Mouse (Mus musculus) kidney, adult 2 months (tissue): ENCODE results near the gene Arrdc4. TPM values are rescaled to one million over a fixed set of nuclear protein-coding genes. Genes with fewer than 3 reads are reported as not detected.

Source experiments
- DNase-seq: peaks from one replicate; pipeline ENCODE4 v3.0.0; 2021
- H3K27ac ChIP-seq: fragments of 200-500 bp; 2 replicates; pipeline ENCODE4 v1.5.1; 2012; ENCODE audit warnings: low read depth, low read length, control low read depth, inconsistent platforms; ENCODE audit not compliant: insufficient read depth
- H3K27me3 ChIP-seq: fragments of 200-500 bp; replicated peaks from 2 replicates; pipeline ENCODE4 v1.6.1; 2012; ENCODE audit warnings: mild to moderate bottlenecking, moderate library complexity, low read length, inconsistent platforms; ENCODE audit not compliant: control insufficient read depth, insufficient read depth
- H3K36me3 ChIP-seq: fragments of 200-500 bp; 2 replicates; pipeline ENCODE4 v1.6.1; 2012; ENCODE audit warnings: mild to moderate bottlenecking, moderate library complexity, low read length, inconsistent platforms; ENCODE audit not compliant: control insufficient read depth, insufficient read depth
- H3K4me1 ChIP-seq: fragments of 200-500 bp; 2 replicates; pipeline ENCODE4 v1.6.1; 2011; ENCODE audit warnings: low read length; ENCODE audit not compliant: control insufficient read depth, insufficient read depth
- H3K4me3 ChIP-seq: fragments of 200-500 bp; 2 replicates; pipeline ENCODE4 v1.5.1; 2011; ENCODE audit warnings: mild to moderate bottlenecking, low read depth, low read length, control low read depth; ENCODE audit not compliant: insufficient read depth
- CTCF ChIP-seq: fragments of 200-500 bp; conservative IDR thresholded peaks from 2 replicates; pipeline ENCODE4 v1.5.1; 2011; ENCODE audit warnings: low read depth, mild to moderate bottlenecking, control low read depth, low read length, moderate library complexity, mixed read lengths; ENCODE audit not compliant: insufficient read depth, insufficient read length
- POLR2A ChIP-seq: fragments of 200-500 bp; IDR thresholded peaks from one replicate; pipeline ENCODE4 v1.6.1; 2011; ENCODE audit warnings: low read depth, low read length, control low read depth
- WGBS: fragments of 180-500 bp; shearing (Covaris S2); methylation state at CpG from one replicate; pipeline ENCODE4 v1.1.7; 2018; 5-methylcytosine and 5-hydroxymethylcytosine counted together
- polyA plus RNA-seq: library from polyadenylated mRNA; depleted of rRNA; stranded (reverse); fragments of >200 nt; gene quantifications from 2 replicates; pipeline ENCODE4 v1.2.3, GENCODE M21; 2012

Arrdc4 gene
- polyA plus RNA-seq, 1 experiment = 6.8 TPM

GRCm38 (mm10) chr7:68759148-68759724 lies 10.2 kb upstream of the Arrdc4 start:
- DNase-seq = no peak
- WGBS = 80% methylated on average over 6 of the region's 6 CpGs
- Histone ChIP-seq H3K27me3 (no peaks in the 10 kb centered on the region), H3K27ac (no peak overlapping the region), H3K36me3 (no peaks in the 10 kb centered on the region), H3K4me3 (no peak overlapping the region), H3K4me1 (no peaks in the 10 kb centered on the region)
- TF ChIP-seq CTCF (no peak), POLR2A (no peak)

- DNase-seq = peak; percentile 30
- Histone ChIP-seq H3K4me3 (no peak overlapping the region), H3K4me1 (no peaks in the 10 kb centered on the region), H3K27me3 (no peaks in the 10 kb centered on the region), H3K36me3 (no peaks in the 10 kb centered on the region), H3K27ac (peak overlapping the region; percentile 23; the same call in 1 of the 2 replicates)
- TF ChIP-seq CTCF (no peak), POLR2A (no peak)
- 75% methylated on average over 6 of the region's 6 CpGs for WGBS
Observed at GRCm38 (mm10) chr7:68756656-68757204, 7.7 kb upstream of the Arrdc4 start.

- no peak for TF ChIP-seq CTCF
- no peak for TF ChIP-seq POLR2A
- no peak overlapping the region for H3K4me3 ChIP-seq
- peaks cover 5% of the 10 kb centered on the region; the same call in 1 of the 2 replicates for H3K4me1 ChIP-seq
- WGBS = 56% methylated on average over 8 of the region's 8 CpGs
- H3K27ac ChIP-seq = no peak overlapping the region
- DNase-seq = no peak
- no peaks in the 10 kb centered on the region for H3K36me3 ChIP-seq
- H3K27me3 ChIP-seq = no peaks in the 10 kb centered on the region
Observed at GRCm38 (mm10) chr7:68749919-68750318, 878 bp upstream of the Arrdc4 start.

DNA sequence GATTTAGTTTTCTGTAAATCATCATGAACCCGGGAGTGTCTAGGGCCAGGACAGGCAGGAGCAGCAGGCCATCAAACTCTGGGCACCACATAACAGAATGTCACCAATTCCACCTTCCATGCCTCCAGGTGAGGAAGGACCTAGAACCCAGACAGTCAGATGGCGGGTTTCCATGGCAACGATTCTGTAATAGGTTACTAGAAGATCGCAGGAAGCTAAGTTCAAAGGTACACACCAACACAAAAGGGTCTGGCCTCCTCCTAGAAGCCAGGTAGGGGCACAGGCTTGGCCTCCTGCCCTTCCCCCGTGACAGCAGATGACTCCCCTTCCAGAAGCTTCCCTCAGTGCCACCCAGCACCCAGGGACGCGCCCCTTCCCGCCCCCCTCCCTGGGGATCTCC lies 680 bp downstream of the Arrdc4 start:
- TF ChIP-seq POLR2A (no peak), CTCF (no peak)
- WGBS = 6% methylated on average over 8 of the region's 8 CpGs
- H3K4me3 ChIP-seq = peak overlapping the region; percentile 65
- H3K27me3 ChIP-seq = no peaks in the 10 kb centered on the region
- DNase-seq = peak; percentile 84
- H3K27ac ChIP-seq = peak overlapping the region; percentile 40
- peaks cover 5% of the 10 kb centered on the region; the same call in 1 of the 2 replicates for H3K4me1 ChIP-seq
- no peaks in the 10 kb centered on the region for H3K36me3 ChIP-seq

DNA sequence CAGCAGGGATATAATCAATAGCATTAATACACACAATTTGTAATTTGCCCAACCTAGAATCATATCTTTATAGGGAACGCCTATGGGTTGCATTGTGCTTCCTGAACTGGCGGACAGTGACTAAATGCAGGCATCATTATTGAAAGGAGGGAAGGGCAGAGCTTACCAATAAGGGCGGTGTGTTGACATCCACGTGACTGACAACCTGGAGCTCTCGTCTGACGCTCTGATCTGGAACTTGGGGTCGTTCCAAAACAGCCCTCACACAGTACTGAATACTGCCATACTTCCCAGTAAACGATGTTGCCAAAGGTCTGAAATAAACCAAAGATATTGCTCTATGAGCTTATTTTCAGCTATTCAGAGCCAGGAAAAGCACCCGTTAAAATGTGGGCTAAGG lies 4.4 kb downstream of the Arrdc4 start:
- no peak for DNase-seq
- peaks cover 5% of the 10 kb centered on the region; the same call in 1 of the 2 replicates for H3K4me1 ChIP-seq
- no peak for TF ChIP-seq CTCF
- TF ChIP-seq POLR2A = no peak
- H3K4me3 ChIP-seq = no peak overlapping the region
- no peaks in the 10 kb centered on the region for H3K27me3 ChIP-seq
- no peaks in the 10 kb centered on the region; the same call in none of the 2 replicates for H3K36me3 ChIP-seq
- H3K27ac ChIP-seq = no peak overlapping the region
- WGBS = 77% methylated on average over 9 of the region's 9 CpGs

DNA sequence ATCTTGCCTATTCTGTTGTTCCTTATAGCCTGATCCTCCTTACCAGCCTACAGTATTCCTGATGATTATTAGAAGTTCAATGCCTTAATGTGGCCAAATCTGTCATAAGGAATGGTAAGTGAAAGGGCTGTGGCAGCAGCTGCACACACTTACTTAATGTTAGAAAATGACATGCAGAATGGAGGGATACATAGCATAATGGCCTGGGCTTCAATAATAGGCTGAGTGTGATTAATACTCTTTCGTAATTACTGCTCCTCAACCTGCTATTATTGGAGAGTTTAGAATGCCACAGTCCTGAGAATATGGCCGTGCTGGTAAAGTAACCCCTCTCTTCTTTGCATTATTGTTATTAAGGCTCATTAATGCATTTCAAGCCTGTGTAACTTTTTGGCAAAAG lies 4.8 kb downstream of the Arrdc4 start:
- H3K27ac ChIP-seq = no peak overlapping the region
- DNase-seq = no peak
- WGBS = 93% methylated on average over 2 of the region's 2 CpGs
- no peak for TF ChIP-seq POLR2A
- no peak for TF ChIP-seq CTCF
- H3K27me3 ChIP-seq = no peaks in the 10 kb centered on the region
- H3K4me3 ChIP-seq = no peak overlapping the region
- H3K4me1 ChIP-seq = peaks cover 5% of the 10 kb centered on the region; the same call in 1 of the 2 replicates
- no peaks in the 10 kb centered on the region; the same call in none of the 2 replicates for H3K36me3 ChIP-seq

GRCm38 (mm10) chr7:68740763-68741162 lies 8.3 kb downstream of the Arrdc4 start:
- no peak overlapping the region for H3K27ac ChIP-seq
- no peak for DNase-seq
- peaks cover 4% of the 10 kb centered on the region for H3K36me3 ChIP-seq
- H3K4me3 ChIP-seq = no peak overlapping the region
- H3K27me3 ChIP-seq = no peaks in the 10 kb centered on the region
- WGBS = 93% methylated on average over 6 of the region's 6 CpGs
- H3K4me1 ChIP-seq = no peaks in the 10 kb centered on the region
- TF ChIP-seq POLR2A = no peak
- no peak for TF ChIP-seq CTCF
